Mouse (Mus musculus) mesoderm, embryonic 11.5 days (tissue): Measurements from ENCODE around the gene Tbl1xr1.
A peak's percentile ranks its signal among the peaks of the same experiment; 100 is the strongest.

Experiments
- DNase-seq: peaks from one replicate; pipeline ENCODE4 v3.0.0-alpha.2; 2012; ENCODE audit warnings: low read depth, low spot score

Tbl1xr1 gene

GRCm38 (mm10) chr3:22076561-22076935 lies at the start of gene Tbl1xr1:
TSS of gene Tbl1xr1 (plus strand) at chr3:22076652.
- peak; percentile 96 for DNase-seq

GRCm38 (mm10) chr3:22038004-22038403 lies 38.4 kb upstream of the Tbl1xr1 start:
- DNase-seq, result no peak

GRCm38 (mm10) chr3:22039036-22039795 lies 37.2 kb upstream of the Tbl1xr1 start:
- no peak for DNase-seq

GRCm38 (mm10) chr3:22040627-22041026 lies 35.8 kb upstream of the Tbl1xr1 start:
- DNase-seq, result no peak

- no peak for DNase-seq
Observed at GRCm38 (mm10) chr3:22047203-22047602, 29.2 kb upstream of the Tbl1xr1 start.

- DNase-seq, result peak; percentile 29
Observed at GRCm38 (mm10) chr3:22056664-22057328, 19.7 kb upstream of the Tbl1xr1 start.

- no peak for DNase-seq
Observed at GRCm38 (mm10) chr3:22058206-22058804, 18.1 kb upstream of the Tbl1xr1 start.

GRCm38 (mm10) chr3:22061163-22061562 lies 15.3 kb upstream of the Tbl1xr1 start:
- no peak for DNase-seq

- DNase-seq, result no peak
Observed at GRCm38 (mm10) chr3:22068621-22069020, 7.8 kb upstream of the Tbl1xr1 start.

- DNase-seq, result no peak
Observed at GRCm38 (mm10) chr3:22073916-22074315, 2.5 kb upstream of the Tbl1xr1 start.

GRCm38 (mm10) chr3:22074591-22075294 lies 1.7 kb upstream of the Tbl1xr1 start:
- DNase-seq, result no peak

GRCm38 (mm10) chr3:22075517-22075886 lies 950 bp upstream of the Tbl1xr1 start:
- DNase-seq, result no peak

- peak; percentile 97 for DNase-seq
Observed at GRCm38 (mm10) chr3:22075887-22076560, 428 bp upstream of the Tbl1xr1 start.

- peak; percentile 51 for DNase-seq
Observed at GRCm38 (mm10) chr3:22076936-22077656, 644 bp downstream of the Tbl1xr1 start.

GRCm38 (mm10) chr3:22077657-22078475 lies 1.4 kb downstream of the Tbl1xr1 start:
- no peak for DNase-seq

- DNase-seq, result no peak
Observed at GRCm38 (mm10) chr3:22078529-22078928, 2.1 kb downstream of the Tbl1xr1 start.

- no peak for DNase-seq
Observed at GRCm38 (mm10) chr3:22081869-22082268, 5.4 kb downstream of the Tbl1xr1 start.

GRCm38 (mm10) chr3:22082823-22083222 lies 6.4 kb downstream of the Tbl1xr1 start:
- DNase-seq, result no peak

- no peak for DNase-seq
Observed at GRCm38 (mm10) chr3:22084222-22084996, 8.0 kb downstream of the Tbl1xr1 start.
